Mouse (Mus musculus) E14TG2a.4 (cell line): ENCODE results near the gene Rassf5.

ENCODE experiments used
- CTCF ChIP-seq: conservative IDR thresholded peaks from 2 replicates; pipeline ENCODE4 v1.5.1; 2014; ENCODE audit warnings: low read length
- NANOG ChIP-seq: IDR thresholded peaks from 2 replicates; pipeline ENCODE4 v1.6.1; 2014; ENCODE audit warnings: borderline replicate concordance, low read length, mixed read lengths

DNA sequence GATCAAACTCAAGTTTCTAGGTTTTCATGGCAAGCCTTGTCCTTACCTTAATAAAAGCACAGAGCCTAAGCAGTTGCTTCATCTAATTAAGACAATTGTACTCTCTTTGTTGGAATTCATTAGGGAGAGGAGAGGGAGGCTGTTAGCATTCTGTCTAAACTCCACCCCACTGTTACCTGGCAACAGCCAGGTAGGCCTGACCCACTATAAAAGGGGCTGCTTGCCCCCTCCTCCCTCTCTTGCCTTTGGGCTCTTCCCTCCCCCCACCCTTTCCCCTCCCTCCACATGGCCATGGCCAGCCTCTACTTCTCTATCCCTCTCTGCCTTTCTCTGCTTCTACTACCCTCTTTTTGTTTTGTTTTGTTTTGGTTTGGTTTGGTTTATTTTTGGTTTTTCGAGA, 95.6 kb downstream of the Rassf5 start:
- TF ChIP-seq CTCF (no peak), NANOG (no peak)
